Mouse (Mus musculus): ENCODE data around the gene Traf5. TPM values are rescaled to one million over a fixed set of nuclear protein-coding genes. Genes with fewer than 3 reads are reported as not detected.
A peak's percentile ranks its signal among the peaks of the same experiment; 100 is the strongest.

The Traf5 gene
- total RNA-seq, 1 experiment from 2014 or later: 6.6 TPM

DNA sequence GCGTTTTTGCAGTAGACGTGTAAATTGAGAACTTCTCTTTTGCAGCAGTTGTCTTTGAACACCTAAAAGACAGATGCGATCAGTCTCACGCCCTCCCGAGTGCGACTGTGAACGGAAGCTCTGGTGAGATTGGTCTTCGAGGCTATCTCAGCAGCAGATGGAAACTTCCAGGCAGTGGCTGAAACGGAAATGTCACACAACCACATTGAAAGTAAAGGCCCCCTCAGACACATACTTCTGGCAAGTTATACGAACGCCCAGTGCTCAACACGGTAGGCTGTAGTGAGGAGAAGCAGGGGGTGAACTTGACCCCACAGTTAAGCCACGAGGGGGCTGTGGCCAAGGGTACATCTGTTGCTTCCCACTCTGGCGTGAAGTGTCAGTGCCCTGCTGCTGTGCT is 29.7 kb downstream of the Traf5 start:
- DNase-seq: no peak

DNA sequence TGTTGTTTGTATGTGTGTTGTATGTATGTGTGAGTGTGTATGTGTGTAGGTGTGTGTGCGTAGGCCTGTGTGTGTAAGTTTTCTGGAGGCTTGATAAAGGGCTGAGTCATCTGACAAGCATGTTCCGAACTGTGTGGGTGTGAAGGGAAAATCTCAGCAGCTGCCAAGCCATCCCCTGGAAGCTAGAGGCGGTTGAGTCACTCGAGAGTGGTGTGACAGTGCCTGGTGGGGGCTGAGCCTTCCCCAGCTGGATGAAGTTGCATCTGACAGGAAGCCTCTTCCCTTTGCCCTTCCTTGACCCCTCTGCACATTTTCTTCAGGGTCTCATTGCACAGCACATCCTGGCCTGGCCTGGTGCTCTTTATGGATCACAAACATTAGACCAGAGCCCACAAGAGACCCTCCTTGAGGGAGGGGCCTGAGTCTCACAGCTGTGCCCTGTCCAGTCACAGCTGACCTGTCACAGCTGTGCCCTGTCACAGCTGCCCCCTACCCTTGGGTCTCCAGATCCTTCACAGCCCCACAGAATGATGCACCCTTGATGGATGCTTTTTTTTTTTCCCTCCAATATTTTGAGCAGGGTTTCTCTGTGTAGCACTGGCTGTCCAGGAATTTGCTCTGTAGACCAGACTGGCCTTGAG is 30.6 kb downstream of the Traf5 start:
- peak; percentile 56 for DNase-seq

DNA sequence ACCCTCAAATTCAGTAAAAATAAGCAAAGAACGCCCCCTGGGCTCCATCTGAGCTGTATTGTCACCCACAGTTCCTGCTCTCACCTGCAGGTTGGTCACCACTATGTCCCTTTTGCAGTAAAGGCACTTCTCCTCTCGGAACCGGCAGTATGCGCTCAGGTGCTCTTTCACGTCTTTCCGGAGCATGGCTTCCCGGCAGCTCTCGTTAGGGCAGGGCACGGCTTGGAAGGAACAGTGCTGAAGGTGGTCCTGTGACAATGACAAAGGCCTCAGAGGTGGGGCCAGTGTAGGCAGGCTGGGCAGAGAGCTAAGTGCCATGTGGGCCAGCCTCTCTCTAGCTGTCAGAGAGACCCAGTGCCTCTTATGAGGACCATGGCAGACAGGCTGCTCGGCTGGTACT is 33.4 kb downstream of the Traf5 start:
- no peak for DNase-seq

DNA sequence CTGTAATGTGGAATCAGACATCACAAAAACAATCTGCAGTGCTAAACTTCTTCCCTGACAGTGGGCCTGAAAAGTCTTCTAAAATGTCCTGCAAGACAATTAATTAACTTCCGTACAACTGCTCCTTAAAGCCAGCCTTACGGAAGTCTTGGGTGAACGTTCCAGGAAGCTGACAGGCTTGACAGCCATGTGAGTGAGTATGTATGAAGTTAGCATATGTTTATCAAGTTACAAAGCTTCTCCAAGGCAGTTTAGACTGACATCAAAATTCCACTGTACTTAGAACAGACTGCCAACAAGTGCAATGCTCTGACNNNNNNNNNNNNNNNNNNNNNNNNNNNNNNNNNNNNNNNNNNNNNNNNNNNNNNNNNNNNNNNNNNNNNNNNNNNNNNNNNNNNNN is 38.6 kb downstream of the Traf5 start:
- DNase-seq: no peak

DNA sequence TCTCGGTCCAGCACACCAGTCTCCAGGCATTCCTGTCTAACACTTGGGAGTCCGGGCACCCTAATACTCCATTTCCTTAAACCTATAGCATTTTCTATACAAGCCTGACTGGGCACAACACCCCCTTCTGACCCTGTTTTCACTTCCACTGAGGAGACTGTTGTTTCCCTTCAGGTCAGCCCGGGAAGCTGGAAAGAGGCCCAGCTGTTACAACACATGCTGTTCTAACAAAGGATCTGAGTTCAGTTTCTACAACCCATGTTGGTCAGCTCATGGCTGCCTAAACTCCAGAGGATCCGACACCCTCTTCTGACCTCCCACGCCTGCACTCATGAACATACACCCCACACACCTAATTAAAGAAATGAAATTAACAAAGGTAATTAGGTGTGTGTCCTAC is 39.4 kb downstream of the Traf5 start:
- no peak for DNase-seq

DNA sequence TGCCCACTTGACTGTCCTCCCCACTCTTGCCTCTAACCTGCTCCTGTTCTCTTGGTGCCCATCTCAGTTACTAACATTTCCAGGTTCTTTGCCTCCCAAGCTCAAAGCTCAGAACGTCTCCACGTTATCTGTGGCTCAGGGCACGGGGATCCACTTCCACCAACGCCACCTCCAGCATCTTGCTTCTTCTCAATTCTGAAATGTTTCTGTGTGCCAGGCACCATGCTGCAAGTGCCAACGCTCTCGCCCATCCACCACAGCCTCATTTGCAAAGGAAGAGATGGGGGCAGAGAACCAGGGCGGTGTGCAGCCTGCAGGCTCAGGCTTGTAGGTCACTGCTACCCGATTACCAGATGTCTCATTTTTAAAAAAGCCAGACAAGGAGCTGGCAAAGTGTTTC is 39.9 kb downstream of the Traf5 start:
- no peak for DNase-seq

DNA sequence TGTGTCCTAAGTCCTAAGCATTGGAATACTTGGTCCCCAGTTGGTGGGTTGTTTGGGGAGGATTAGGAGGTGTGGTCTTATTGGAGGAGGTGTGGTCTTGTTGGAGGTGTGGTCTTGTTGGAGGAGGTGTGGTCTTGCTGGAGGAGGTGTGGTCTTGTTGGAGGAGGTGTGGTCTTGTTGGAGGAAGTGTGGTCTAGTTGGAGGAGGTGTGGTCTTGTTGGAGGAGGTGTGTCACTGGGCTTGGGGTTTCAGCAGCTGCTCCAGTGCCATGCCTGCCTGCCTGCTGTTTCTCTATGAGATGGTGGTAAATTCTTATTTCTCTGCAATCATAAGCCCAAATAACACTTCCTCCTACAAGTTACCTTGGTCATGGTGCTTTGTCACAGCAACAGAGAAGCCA is 93.3 kb downstream of the Traf5 start:
- no peak for DNase-seq

DNA sequence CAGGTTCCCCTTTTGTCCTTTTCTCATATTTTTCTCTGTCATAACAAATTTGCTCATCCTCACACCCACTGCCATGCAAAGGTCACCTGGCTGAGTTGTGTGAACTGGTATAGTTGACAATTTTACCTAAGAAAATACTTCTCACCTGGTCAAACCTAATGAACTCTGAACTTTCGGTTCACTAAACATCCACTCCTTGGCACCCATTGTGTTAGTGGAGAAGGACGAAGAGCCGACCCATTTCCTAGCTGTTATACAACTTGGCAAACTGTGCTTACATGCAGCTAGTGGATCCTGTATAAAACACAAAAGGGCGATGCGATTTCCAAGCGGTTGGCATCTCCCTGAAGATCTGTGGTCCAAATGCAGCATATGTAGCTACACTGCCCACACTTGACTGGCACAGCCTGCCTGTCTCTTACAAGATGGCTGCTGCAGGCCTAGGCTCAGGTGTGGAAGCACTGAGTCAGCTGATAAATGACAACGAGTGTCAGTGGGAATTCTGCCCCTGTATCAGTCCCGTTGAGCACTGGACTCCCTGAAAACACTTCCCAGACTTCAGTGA is 95.7 kb downstream of the Traf5 start:
- no peak for DNase-seq

DNA sequence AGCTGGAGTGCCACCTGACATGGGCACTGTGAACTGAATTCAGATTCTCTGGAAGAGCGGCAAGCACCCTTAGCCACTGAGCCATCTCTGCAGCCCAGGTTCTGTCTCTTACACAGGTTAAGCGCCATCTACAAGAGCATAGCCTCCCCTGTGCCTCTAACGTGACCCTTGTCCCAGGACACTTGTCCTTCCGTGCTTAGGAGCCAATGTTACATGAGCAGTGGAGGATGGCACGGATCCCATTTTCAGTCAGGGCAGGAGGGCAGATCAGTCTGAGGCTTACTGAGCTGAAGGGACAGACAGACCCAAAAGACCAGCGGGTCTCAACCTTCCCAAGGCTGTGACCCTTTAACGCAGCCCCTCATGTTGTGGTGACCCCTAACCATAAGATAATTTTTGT is 96.4 kb downstream of the Traf5 start:
- DNase-seq: no peak

DNA sequence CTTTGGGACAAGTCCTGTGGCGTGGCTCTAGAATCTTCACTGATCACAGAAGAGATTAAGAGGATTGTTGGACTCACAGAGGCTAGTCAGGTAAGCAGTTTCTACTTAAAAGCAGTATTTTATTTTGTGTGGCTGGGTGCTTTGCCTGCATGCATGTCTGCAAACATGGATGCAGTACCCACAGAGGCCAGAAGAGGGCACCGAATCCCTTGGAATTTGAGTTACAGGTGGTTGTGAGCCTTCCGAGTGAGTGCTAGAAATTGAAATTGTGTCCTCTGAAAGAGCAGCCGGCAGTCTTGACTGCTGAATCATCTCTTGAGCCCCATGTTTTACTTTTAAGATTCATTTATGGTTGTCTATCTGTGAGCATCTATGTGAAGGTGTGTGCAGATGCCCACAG is 96.9 kb downstream of the Traf5 start:
- DNase-seq: peak; percentile 64

DNA sequence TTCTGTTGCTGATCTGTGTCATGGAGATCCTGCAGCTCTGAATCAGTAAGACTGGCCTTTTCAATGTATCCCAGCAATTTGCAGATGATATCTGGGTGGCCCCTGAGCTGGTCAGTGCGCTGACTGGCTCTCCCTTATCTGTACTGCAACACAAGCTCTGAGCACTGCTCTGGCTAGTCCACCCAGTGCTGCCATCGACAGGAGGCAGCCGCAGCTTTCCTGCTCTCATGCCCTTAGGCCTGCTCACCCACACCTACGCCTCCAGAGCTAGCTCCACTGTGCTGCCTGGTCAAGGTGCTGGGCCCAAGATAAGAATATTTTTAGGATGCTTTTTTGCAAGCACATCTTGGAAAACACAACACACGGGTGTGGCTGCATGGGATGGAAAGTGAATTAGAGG is 97.9 kb downstream of the Traf5 start:
- DNase-seq: no peak

DNA sequence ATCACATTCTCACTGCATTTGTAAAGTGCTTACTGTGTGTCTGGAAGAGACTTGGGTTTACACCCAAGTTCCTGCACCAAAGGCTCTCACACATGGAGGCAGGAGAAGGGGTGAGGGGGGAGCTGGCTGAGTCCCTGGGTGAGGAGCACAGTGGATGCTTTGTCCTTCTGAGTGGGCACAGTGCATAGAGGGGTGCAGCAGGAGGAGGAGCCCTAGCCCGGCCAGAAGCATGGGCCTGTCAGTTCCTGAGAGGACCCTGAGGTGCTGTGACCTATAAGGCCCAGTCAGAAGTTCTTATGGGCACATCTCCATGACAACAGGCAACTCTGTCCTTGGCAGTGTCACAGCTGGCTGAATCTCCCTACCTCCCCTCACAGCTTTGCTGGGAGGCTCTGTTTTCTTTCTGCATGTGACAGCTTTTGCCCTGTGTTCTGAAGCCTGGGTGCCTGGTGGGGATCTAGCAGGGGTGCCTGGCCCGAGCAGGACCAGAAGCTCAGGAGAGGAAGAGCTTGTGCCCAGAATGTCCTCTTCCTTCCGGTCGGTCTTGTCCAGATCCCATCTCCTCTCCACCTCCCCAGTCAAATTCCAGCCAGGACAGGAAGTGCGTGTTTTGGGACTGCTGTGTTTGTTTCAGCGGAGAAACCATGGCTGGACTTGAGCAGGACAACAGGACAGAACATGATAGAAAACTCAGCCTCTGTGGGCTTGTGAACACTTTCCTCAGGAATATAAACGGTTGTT is 100.1 kb downstream of the Traf5 start:
- DNase-seq: no peak

DNA sequence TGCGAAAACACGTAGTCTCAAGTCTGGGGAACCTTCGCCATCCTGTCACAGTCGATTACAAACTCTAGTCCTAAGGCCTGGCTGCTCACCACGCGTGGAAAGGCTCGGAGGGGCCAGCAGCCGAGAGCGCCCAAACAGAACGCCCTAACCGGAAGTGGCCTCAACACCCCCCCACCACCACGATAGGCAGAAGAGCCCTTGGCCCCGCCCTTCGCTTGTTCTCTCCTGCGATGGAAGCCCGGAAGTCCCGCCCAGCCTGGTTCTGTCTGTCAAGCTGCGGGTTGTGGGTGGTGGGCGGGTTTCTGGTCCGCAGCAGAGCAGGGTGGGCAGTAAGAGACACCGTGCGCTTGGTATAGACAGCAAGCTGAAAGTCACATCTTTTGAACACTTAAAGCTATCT is 102.4 kb downstream of the Traf5 start:
- DNase-seq: peak; percentile 95

DNA sequence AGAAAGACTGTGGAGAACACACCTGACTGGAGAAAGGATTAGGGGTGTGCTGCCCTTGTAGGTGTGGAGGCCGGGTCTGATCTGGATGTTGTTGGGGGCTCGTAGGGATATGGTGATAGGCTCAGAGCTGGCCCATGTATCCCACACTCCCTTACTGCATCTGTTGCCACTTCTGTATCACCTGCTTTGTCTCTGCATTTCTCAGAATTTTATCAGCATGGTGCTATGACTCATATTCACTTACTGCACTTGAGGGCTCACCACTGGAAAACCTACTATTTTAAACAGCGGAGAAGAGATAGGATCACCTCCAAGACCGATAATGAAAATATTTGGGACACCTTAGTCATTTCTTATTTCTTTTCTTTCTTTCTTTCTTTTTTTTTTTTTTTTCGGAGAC is 103.3 kb downstream of the Traf5 start:
- DNase-seq: no peak

DNA sequence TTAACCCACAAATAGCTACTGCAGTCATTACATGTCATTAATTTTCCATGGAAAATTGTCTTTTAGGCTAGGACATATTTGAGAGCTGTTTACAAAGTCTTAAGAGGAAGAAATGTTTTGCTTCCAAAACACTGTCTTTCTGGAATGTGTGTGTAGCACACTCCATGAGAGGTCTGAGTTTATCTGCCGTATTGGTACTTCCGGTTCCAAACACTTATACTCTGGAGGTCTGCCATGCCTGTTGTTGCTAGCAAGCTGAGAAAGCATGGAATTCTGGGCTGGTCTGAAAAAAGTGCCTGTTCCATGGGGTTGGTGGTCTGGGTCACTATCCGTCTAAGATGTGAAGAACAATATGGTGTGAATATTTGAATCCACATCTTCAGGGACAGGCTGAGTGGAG is 103.7 kb downstream of the Traf5 start:
- no peak for DNase-seq

DNA sequence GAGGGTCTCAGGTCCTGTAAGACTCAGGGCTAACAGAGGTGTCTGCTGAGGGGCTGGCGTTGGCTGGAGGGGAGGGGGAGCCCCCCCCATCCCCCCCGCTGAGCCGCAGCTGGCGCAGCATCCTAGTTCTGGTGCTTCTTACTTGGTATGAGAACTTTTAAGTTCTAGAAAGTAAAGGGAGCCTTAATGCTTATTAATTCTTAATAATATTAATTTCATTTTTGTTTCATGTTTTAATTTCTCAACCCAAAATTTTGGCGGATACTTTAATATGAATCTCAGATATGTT is 104.9 kb downstream of the Traf5 start:
- DNase-seq: no peak

DNA sequence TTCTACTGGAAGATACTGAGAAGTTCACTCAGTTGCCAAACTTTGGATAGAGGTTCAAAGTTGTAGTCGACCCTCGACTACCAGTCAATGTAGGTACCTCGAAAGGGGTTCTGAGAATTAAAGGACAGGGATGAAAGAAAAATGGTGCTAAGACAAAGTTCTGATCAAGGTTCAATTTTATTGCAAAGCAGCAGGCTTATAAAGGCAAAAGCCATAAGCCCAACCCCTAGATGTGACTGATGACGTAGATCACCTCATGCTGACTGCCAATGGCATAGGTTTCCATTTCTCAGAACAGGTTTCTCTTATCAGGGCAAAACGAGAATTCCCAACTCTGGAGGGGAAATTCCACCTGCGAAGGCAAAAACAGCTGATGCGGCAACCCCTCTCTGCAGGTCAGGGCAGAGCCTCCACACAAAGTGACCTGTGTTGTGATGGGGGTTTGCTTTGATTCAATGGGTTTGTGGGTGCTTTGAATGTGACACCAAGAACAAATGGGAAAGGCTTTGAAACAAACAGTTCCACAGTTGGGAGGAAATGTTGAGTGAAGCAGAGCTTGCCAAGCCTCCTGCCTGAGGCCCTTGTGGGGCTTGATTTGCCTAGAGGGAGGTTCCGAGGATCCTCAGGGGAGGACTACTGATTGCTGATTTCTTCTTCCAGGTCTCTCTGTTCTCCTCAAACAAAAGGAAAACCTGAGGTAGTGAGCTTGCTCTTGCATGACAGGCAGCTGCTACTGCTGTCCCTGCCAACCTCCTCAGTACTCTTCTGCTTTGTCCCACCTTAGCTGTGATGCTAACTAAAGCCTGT is 105.5 kb downstream of the Traf5 start:
- no peak for DNase-seq

DNA sequence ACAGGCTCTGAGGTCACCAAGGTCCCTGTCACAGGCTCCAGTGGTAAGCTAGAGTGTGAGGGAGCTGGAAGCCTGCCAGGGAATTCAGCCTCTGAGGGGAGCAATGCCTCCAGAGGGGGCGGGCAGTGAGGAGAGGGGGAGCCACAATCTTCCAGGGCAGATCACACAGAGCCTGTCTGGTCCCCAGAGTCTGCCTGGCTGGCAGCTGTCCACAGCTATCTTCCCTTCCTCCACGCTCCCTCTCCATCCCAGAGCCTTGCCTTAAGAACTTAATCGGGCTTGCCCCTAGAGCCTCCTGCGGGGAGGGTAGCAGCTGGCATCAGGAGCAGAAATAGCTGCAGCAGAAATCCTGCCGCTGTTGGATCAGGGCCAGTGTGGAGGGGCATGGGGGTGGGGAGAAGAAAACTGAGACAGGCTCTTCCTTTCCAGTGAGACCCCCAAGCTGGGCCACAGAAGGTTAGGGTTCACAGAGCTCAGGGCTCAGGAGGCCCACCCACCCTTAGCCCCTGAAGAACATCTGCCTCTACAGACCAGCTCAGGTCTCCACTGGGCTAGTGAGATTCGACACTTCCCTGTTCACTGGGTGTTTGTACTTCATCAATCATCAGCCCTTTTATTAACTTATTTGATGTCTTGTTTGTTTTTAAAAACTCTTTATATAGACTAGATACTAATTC is 110.8 kb downstream of the Traf5 start:
- DNase-seq: peak; percentile 13

DNA sequence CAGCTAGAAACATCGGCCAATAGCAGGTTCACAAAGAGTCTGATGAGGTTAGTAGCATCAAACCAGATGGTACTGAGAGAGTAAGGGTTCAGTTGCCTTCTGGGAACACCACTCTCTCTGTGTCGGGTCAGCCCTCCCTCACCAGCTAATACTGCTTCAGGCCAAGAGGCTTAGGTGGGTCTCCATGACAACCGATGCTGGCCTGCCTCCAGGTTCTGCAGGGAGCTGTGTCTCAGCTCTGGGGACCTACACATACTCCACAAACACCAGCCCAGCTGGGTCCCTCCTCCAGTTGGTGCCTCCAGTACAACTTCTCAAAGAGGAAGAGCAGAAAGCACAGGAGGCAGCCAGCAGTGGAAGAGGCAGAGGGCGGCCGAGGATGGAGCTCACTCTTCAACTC is 115.2 kb downstream of the Traf5 start, which contains the start of gene Rd3:
TSS of gene Rd3 (plus strand) at position 184 of the 400 bp plus-strand sequence.
- peak; percentile 53 for DNase-seq

DNA sequence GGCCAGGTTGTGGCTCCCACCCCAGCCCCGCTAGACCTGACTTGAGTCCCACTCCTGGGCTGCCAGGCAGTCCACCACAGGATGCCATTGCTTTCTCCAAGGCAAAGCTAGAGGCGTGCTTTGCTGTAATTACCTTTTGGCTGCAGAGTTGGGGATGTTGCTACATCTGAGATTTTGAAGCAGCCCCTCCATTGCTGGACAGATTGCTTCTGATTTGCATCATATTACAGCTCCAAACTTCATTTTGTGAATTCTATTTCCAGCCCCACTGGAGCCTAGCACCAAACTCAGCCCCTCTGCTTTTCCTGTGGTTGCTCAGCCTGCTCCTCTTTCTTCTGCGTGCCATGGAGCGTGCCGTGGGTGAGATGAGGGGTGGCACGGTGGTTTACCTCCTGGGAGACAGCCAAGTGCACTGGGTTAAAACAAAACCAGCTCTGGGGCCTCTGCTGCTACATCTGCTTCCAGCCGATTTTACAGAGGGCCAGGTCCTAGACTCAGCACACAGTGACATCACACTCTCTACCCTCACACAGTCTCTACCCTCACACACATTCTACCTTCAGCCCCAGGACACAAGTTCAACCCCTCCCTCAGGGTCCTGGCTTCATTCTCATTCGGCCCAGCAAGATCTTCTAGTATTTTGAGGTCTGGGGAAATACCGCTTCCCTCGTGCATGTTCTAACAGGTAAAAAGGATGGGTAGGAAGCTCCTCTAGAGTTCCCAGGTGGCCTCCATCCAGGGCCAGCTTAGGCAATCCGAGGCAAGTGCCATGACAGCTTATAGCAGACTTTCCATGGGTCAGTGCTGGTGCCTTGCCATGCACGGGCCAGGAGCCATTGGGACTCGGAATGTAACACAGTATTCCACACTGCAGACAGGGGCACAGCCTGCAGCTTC is 117.6 kb downstream of the Traf5 start:
- no peak for DNase-seq

DNA sequence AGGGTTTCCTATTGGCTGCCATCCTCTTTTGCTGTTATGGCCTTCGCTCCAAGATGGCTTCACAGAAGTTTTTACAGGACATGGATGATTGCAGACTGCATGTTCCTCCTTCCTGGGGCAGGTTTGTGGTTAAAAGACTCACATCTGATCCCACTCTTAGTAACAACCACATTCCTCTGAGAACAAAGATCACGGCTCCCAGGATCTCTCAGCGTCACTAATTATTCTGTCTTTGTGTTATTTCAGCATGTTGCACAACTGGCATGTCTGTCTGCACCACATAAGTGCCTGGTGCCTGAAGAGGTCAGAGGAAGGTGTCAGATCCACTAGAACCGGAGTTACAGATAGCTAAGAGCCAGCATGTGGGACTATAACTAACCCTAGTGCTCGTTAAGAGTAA is 122.4 kb downstream of the Traf5 start:
- DNase-seq: no peak

Measured in adrenal gland, postnatal 25 days (tissue).